Mouse (Mus musculus): ENCODE results near the gene Slc11a2.
"Not testable (repeated sequence)": the region's sequence is repeated elsewhere in the genome, so short reads cannot be mapped to it uniquely, and the experiment has no call there.

Slc11a2 gene

GRCm38 (mm10) chr15:100355876-100356275 lies 69.0 kb downstream of the Slc11a2 start:
- DNase-seq (ENCODE audit: extremely low read depth, low read depth, low spot score), result no peak

GRCm38 (mm10) chr15:100353399-100353798 lies 71.5 kb downstream of the Slc11a2 start:
- DNase-seq (ENCODE audit: extremely low read depth, low read depth, low spot score), result not testable (repeated sequence)

- no peak for DNase-seq (ENCODE audit: extremely low read depth, low read depth, low spot score)
Observed at GRCm38 (mm10) chr15:100352711-100353250, 72.1 kb downstream of the Slc11a2 start, which contains the start of the genes Methig1 and Mettl7a2. Gene Methig1, plus strand, starts transcription at chr15:100353149. Gene Mettl7a2, plus strand, starts transcription at chr15:100353200.

GRCm38 (mm10) chr15:100351501-100352060 lies 73.3 kb downstream of the Slc11a2 start:
- no peak for DNase-seq (ENCODE audit: extremely low read depth, low read depth, low spot score)

- DNase-seq (ENCODE audit: extremely low read depth, low read depth, low spot score), result no peak
Observed at GRCm38 (mm10) chr15:100349496-100349895, 75.4 kb downstream of the Slc11a2 start.

- no peak for DNase-seq (ENCODE audit: extremely low read depth, low read depth, low spot score)
Observed at GRCm38 (mm10) chr15:100346761-100347160, 78.1 kb downstream of the Slc11a2 start.

GRCm38 (mm10) chr15:100345484-100345883 lies 79.4 kb downstream of the Slc11a2 start:
- DNase-seq (ENCODE audit: extremely low read depth, low read depth, low spot score), result no peak

GRCm38 (mm10) chr15:100341314-100341980 lies 83.4 kb downstream of the Slc11a2 start:
- DNase-seq (ENCODE audit: extremely low read depth, low read depth, low spot score), result not testable (repeated sequence)
